Mouse (Mus musculus) mesoderm, embryonic 11.5 days (tissue): ENCODE results near the gene Pcnx2.

Experiments used
- DNase-seq: peaks from one replicate; pipeline ENCODE4 v3.0.0-alpha.2; 2012; ENCODE audit warnings: low read depth, low spot score

Pcnx2 gene

GRCm38 (mm10) chr8:125757106-125757496, 141.0 kb downstream of the Pcnx2 start:
- no peak for DNase-seq

GRCm38 (mm10) chr8:125756391-125757105, 141.6 kb downstream of the Pcnx2 start:
- no peak for DNase-seq

GRCm38 (mm10) chr8:125755896-125756295, 142.2 kb downstream of the Pcnx2 start:
- DNase-seq = no peak

- no peak for DNase-seq
These were observed 147.3 kb downstream of the Pcnx2 start for GRCm38 (mm10) chr8:125750846-125751245.

GRCm38 (mm10) chr8:125747390-125747789, 150.7 kb downstream of the Pcnx2 start:
- DNase-seq = no peak

- DNase-seq = no peak
These were observed 153.1 kb downstream of the Pcnx2 start for GRCm38 (mm10) chr8:125744914-125745576.

GRCm38 (mm10) chr8:125742406-125742805, 155.7 kb downstream of the Pcnx2 start:
- DNase-seq = no peak

- no peak for DNase-seq
These were observed 156.3 kb downstream of the Pcnx2 start for GRCm38 (mm10) chr8:125741855-125742254.

- DNase-seq = no peak
These were observed 156.7 kb downstream of the Pcnx2 start for GRCm38 (mm10) chr8:125741377-125741776.

GRCm38 (mm10) chr8:125740655-125741054, 157.5 kb downstream of the Pcnx2 start:
- DNase-seq = no peak

GRCm38 (mm10) chr8:125738956-125739355, 159.2 kb downstream of the Pcnx2 start:
- no peak for DNase-seq

- peak; percentile 92 for DNase-seq
These were observed 163.9 kb downstream of the Pcnx2 start for GRCm38 (mm10) chr8:125733964-125734956.

GRCm38 (mm10) chr8:125729746-125730145, 168.4 kb downstream of the Pcnx2 start, which contains the start of gene Ntpcr:
Gene Ntpcr, plus strand, starts transcription at chr8:125729963.
- DNase-seq = no peak

- no peak for DNase-seq
These were observed 170.3 kb downstream of the Pcnx2 start for GRCm38 (mm10) chr8:125727797-125728196.

GRCm38 (mm10) chr8:125726986-125727385, 171.1 kb downstream of the Pcnx2 start:
- DNase-seq = no peak

- no peak for DNase-seq
These were observed 172.0 kb downstream of the Pcnx2 start for GRCm38 (mm10) chr8:125726143-125726542.

- no peak for DNase-seq
These were observed 172.9 kb downstream of the Pcnx2 start for GRCm38 (mm10) chr8:125725037-125725820.

GRCm38 (mm10) chr8:125723437-125723836, 174.7 kb downstream of the Pcnx2 start:
- no peak for DNase-seq

- no peak for DNase-seq
These were observed 175.4 kb downstream of the Pcnx2 start for GRCm38 (mm10) chr8:125722675-125723074.

GRCm38 (mm10) chr8:125718914-125719313, 179.2 kb downstream of the Pcnx2 start:
- DNase-seq = no peak

- no peak for DNase-seq
These were observed 181.5 kb downstream of the Pcnx2 start for GRCm38 (mm10) chr8:125716613-125717012.
